Mouse (Mus musculus): ENCODE measurements at regions not wholly inside any gene's neighbourhood (a gene's known extent, or its start where the extent isn't known, plus 50 kb on each side); places are given as distances from the start of the nearest gene placed in this dataset.

- Histone ChIP-seq H3K27me3 (ENCODE audit: control insufficient read depth, insufficient read depth, low read depth, low read length) (no peaks in the 10 kb centered on the region), H3K36me3 (ENCODE audit: control insufficient read depth, insufficient read depth, low read length) (no peaks in the 10 kb centered on the region), H3K9ac (ENCODE audit: low read depth, low read length) (no peak overlapping the region), H3K9me3 (replicated peaks; ENCODE audit: control insufficient read depth, low read length, poor library complexity, severe bottlenecking) (no peaks in the 10 kb centered on the region), H3K27ac (ENCODE audit: low read length) (no peak overlapping the region), H3K4me1 (ENCODE audit: control insufficient read depth, insufficient read depth, low read length) (no peaks in the 10 kb centered on the region), H3K4me3 (ENCODE audit: low read depth, low read length) (no peak overlapping the region), H3K4me2 (ENCODE audit: low read length) (no peak overlapping the region)
- no peak for ATAC-seq
- 85% methylated on average over 4 of the region's 4 CpGs for WGBS
Observed at GRCm38 (mm10) chr13:52772081-52772480, 157.4 kb downstream of the Auh start.

- H3K4me1 ChIP-seq (ENCODE audit: control insufficient read depth, insufficient read depth, low read length): no peaks in the 10 kb centered on the region
- no peaks in the 10 kb centered on the region for H3K27me3 ChIP-seq (ENCODE audit: control insufficient read depth, insufficient read depth, low read depth, low read length)
- no peak overlapping the region for H3K27ac ChIP-seq (ENCODE audit: low read length)
- ATAC-seq: no peak
- 70% methylated on average over 6 of the region's 6 CpGs for WGBS
- no peak overlapping the region for H3K9ac ChIP-seq (ENCODE audit: low read depth, low read length)
- H3K4me3 ChIP-seq (ENCODE audit: low read depth, low read length): no peak overlapping the region
- H3K9me3 ChIP-seq (replicated peaks; ENCODE audit: control insufficient read depth, low read length, poor library complexity, severe bottlenecking): no peaks in the 10 kb centered on the region
- H3K4me2 ChIP-seq (ENCODE audit: low read length): no peak overlapping the region
- H3K36me3 ChIP-seq (ENCODE audit: control insufficient read depth, insufficient read depth, low read length): no peaks in the 10 kb centered on the region
Observed at GRCm38 (mm10) chr13:52777396-52778034, 152.0 kb downstream of the Auh start.

- WGBS: 44% methylated on average over 4 of the region's 4 CpGs
- no peaks in the 10 kb centered on the region for H3K9me3 ChIP-seq (replicated peaks; ENCODE audit: control insufficient read depth, low read length, poor library complexity, severe bottlenecking)
- H3K4me1 ChIP-seq (ENCODE audit: control insufficient read depth, insufficient read depth, low read length): no peaks in the 10 kb centered on the region
- no peak overlapping the region for H3K4me3 ChIP-seq (ENCODE audit: low read depth, low read length)
- no peak for ATAC-seq
- H3K27ac ChIP-seq (ENCODE audit: low read length): no peak overlapping the region
- no peaks in the 10 kb centered on the region for H3K36me3 ChIP-seq (ENCODE audit: control insufficient read depth, insufficient read depth, low read length)
- H3K9ac ChIP-seq (ENCODE audit: low read depth, low read length): no peak overlapping the region
- H3K4me2 ChIP-seq (ENCODE audit: low read length): no peak overlapping the region
- no peaks in the 10 kb centered on the region for H3K27me3 ChIP-seq (ENCODE audit: control insufficient read depth, insufficient read depth, low read depth, low read length)
Observed at GRCm38 (mm10) chr13:52778848-52779247, 150.6 kb downstream of the Auh start.

Measured in midbrain, embryonic 16.5 days (tissue).